Mouse (Mus musculus) spleen, adult 12 weeks (tissue): ENCODE data around the gene Rilpl1.

ENCODE experiments used
- DNase-seq: peaks from one replicate; pipeline ENCODE4 v3.0.0; 2022; ENCODE audit warnings: low spot score

The Rilpl1 gene

GRCm38 (mm10) chr5:124452494-124453228 is 78.5 kb downstream of the Rilpl1 start:
- DNase-seq: no peak

GRCm38 (mm10) chr5:124450641-124451340 is 80.4 kb downstream of the Rilpl1 start:
- no peak for DNase-seq

- DNase-seq: no peak
These were observed 81.1 kb downstream of the Rilpl1 start for GRCm38 (mm10) chr5:124450051-124450450.

GRCm38 (mm10) chr5:124449494-124449893 is 81.7 kb downstream of the Rilpl1 start:
- DNase-seq: no peak

- peak; percentile 25 for DNase-seq
These were observed 84.8 kb downstream of the Rilpl1 start for GRCm38 (mm10) chr5:124446301-124446881.

GRCm38 (mm10) chr5:124445621-124446293 is 85.4 kb downstream of the Rilpl1 start:
- DNase-seq: peak; percentile 62

- DNase-seq: peak; percentile 73
These were observed 86.3 kb downstream of the Rilpl1 start for GRCm38 (mm10) chr5:124444661-124445561.

- no peak for DNase-seq
These were observed 87.0 kb downstream of the Rilpl1 start for GRCm38 (mm10) chr5:124444208-124444607.
